Mouse (Mus musculus) liver, embryonic 12.5 days (tissue): Measurements from ENCODE around the gene Il10ra. TPM values are rescaled to one million over a fixed set of nuclear protein-coding genes. Genes with fewer than 3 reads are reported as not detected.

Experiments
- ATAC-seq: fragments of 200-750 bp; cut with Nextera tagmentation; 2 replicates; pipeline ENCODE4 v1.8.0; 2017; ENCODE audit warnings: moderate number of reproducible peaks, mild to moderate bottlenecking, moderate library complexity
- H3K27ac ChIP-seq: fragments of 300-500 bp; sonication (generic); 2 replicates; pipeline ENCODE4 v1.5.1; 2016; ENCODE audit warnings: mild to moderate bottlenecking
- H3K27me3 ChIP-seq: fragments of 300-500 bp; sonication (generic); replicated peaks from 2 replicates; pipeline ENCODE4 v1.6.1; 2016; ENCODE audit warnings: mild to moderate bottlenecking, moderate library complexity
- H3K36me3 ChIP-seq: fragments of 300-500 bp; sonication (generic); 2 replicates; pipeline ENCODE4 v1.6.1; 2016; ENCODE audit warnings: mild to moderate bottlenecking, moderate library complexity
- H3K4me1 ChIP-seq: fragments of 300-500 bp; sonication (generic); 2 replicates; pipeline ENCODE4 v1.6.1; 2016
- H3K4me2 ChIP-seq: fragments of 300-500 bp; sonication (generic); 2 replicates; pipeline ENCODE4 v1.6.1; 2016; ENCODE audit warnings: mild to moderate bottlenecking, moderate library complexity
- H3K4me3 ChIP-seq: fragments of 300-500 bp; sonication (generic); 2 replicates; pipeline ENCODE4 v1.5.1; 2016; ENCODE audit warnings: mild to moderate bottlenecking, moderate library complexity
- H3K9ac ChIP-seq: fragments of 300-500 bp; sonication (generic); 2 replicates; pipeline ENCODE4 v1.6.1; 2016; ENCODE audit warnings: mild to moderate bottlenecking, moderate library complexity
- H3K9me3 ChIP-seq: fragments of 300-500 bp; sonication (generic); replicated peaks from 2 replicates; pipeline ENCODE4 v1.6.1; 2016; ENCODE audit warnings: mild to moderate bottlenecking, moderate library complexity
- WGBS: fragments of 180-500 bp; shearing (Covaris S2); methylation state at CpG from one replicate; pipeline ENCODE4 v1.1.7; 2016; ENCODE audit not compliant: insufficient replicate concordance; 5-methylcytosine and 5-hydroxymethylcytosine counted together
- polyA plus RNA-seq: library from polyadenylated mRNA; unstranded; fragments of >200 nt; fragmentation: Nextera tagmentation; extraction: Ambion mirVana; gene quantifications from 2 replicates; pipeline ENCODE4 v1.2.1, GENCODE M21; 2016

Gene Il10ra
- 2.9 and 3.1 TPM in 2 replicates for polyA plus RNA-seq

DNA sequence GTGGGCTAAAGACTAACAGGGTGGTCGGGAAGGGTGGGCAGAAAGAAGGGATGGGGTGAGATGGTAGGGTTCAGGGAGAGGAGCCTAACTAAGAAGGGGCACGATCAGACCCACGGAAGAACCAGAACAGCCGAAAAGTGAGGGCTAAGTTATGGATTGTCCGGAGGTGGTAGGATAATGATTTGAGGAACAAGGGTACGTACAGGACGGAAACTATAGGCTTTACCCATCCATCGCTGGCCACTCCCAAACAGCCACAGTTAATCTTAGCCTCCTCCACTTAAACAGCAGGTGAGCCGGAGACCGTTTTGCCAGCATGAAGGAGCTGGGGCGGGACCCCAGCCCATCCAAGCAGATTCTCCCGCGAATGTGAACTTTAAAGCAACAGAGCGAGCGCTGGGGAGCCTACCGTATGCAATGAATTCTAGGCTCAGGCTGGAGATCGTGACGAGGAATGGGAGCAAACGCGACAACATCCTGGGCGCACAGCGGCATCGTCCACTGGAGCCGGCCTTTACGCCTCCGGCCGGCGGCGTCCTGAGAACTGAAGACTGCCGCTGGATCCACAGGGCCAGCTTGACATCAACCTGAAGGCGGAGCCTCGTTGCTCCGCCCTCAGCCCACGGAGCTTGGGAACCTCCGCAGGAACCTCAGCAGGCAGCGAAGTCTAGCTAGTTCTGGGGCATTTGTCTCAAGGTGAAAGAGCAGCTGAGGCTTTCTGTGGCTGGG is at the start of gene Il10ra:
Gene Il10ra (minus strand): TSS at position 553 of the 729 bp plus-strand sequence.
- H3K27me3 ChIP-seq: peaks cover 57% of the 10 kb centered on the region
- peak within 1 kb of the TSS; percentile 49 for H3K4me3 ChIP-seq
- no peaks in the 10 kb centered on the region for H3K36me3 ChIP-seq
- H3K4me1 ChIP-seq: peaks cover 32% of the 10 kb centered on the region
- WGBS: 3% methylated on average over 36 of the region's 36 CpGs
- H3K4me2 ChIP-seq: peak within 1 kb of the TSS; percentile 68
- H3K27ac ChIP-seq: no peak within 1 kb of the TSS; the same call in 1 of the 2 replicates
- 0 out of 2 replicates have a peak, but pooled peaks have one; percentile 32 for ATAC-seq
- H3K9ac ChIP-seq: peak within 1 kb of the TSS; percentile 28
- H3K9me3 ChIP-seq: no peaks in the 10 kb centered on the region

DNA sequence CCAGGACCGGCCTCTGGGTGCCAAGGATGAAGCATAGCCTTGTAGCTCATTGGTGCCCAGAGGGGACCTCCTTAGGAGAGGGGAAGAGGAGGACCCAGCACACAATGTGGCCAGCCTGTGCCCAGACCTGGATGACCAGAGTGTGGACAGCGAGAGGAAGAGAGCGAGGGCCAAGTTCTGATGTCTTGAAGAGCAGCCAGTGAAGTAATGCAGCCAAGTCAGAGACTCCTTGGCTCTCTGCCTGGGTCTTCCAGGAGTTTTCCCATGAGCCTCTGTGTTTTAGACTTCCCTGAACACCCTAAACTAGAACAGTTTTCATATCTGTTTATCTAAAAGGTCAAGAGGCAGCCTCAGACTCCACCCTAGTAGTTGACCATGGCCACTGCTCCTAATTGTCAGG is 48.7 kb upstream of the Il10ra start:
- Histone ChIP-seq H3K4me3 (no peak overlapping the region), H3K9ac (no peak overlapping the region), H3K36me3 (no peaks in the 10 kb centered on the region), H3K27ac (no peak overlapping the region), H3K4me2 (no peak overlapping the region), H3K4me1 (no peaks in the 10 kb centered on the region), H3K9me3 (no peaks in the 10 kb centered on the region), H3K27me3 (peaks cover 66% of the 10 kb centered on the region)
- 70% methylated on average over 3 of the region's 3 CpGs for WGBS
- no peak for ATAC-seq

DNA sequence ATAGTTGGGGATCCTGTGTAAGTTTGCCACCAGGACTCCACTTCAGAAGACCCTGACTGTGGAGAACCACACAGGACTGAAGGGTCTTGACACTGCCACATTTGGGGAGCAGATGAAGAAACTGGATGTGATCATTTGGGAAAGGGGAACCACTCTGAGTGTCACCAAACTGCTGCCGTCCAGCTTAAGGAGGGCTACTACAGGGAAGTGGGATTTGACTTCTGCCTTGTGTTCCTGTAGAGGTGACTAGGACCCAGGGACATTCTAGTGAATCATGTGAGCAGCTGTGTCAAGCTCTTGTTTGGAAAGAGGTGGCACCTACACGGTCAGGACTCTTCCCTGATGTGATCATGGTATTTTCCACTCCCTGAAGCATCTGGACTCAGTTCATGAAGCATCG is 45.0 kb upstream of the Il10ra start:
- Histone ChIP-seq H3K27me3 (peaks cover 46% of the 10 kb centered on the region), H3K9me3 (no peaks in the 10 kb centered on the region), H3K36me3 (no peaks in the 10 kb centered on the region), H3K4me1 (no peaks in the 10 kb centered on the region), H3K4me3 (no peak overlapping the region), H3K27ac (no peak overlapping the region), H3K4me2 (no peak overlapping the region), H3K9ac (no peak overlapping the region)
- WGBS: 53% methylated on average over 3 of the region's 3 CpGs
- no peak for ATAC-seq

DNA sequence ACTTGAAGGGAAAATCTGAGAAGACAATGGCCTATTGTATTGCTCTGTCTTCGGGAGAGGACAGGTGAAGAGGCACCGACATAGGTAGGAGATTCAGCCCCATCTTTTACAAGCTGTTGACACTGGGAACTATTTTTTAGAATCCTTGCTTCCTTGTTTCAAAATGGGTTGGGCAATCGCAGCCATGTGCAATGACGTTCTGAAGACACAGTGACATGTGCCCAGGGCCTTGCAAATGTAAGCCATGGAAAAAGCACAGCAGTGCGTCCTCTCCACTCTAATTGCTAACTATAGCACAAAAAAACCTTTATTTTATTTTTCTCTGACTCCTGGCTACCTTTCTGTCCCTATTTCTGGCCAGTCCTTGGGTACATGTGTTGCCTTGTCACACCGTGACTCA is 42.9 kb upstream of the Il10ra start:
- Histone ChIP-seq H3K27ac (no peak overlapping the region), H3K4me3 (no peak overlapping the region), H3K9me3 (no peaks in the 10 kb centered on the region), H3K27me3 (peaks cover 37% of the 10 kb centered on the region), H3K9ac (no peak overlapping the region), H3K4me2 (no peak overlapping the region), H3K4me1 (no peaks in the 10 kb centered on the region), H3K36me3 (no peaks in the 10 kb centered on the region)
- WGBS: 63% methylated on average over 6 of the region's 6 CpGs
- no peak for ATAC-seq

DNA sequence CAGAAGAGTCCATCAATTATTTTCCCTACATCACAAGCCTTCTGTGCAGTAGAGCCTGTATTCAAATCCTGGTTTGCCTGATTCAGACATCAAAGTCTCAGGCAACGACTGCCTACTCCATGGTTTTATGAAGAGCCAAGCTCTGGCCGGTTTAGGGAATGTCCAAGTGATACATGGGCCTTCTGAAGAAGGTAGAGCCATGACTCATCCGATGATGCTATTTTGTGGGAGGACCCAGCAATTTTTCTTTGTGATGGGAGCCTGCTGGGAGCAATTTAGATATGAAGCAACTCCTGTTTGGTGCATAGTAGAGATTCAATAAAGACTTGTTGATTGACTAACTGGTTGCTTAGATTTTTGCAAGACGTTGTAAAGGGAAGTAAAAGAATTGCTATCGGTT is 39.6 kb upstream of the Il10ra start:
- no peak overlapping the region for H3K4me3 ChIP-seq
- no peak overlapping the region for H3K27ac ChIP-seq
- no peak overlapping the region for H3K9ac ChIP-seq
- H3K27me3 ChIP-seq: peaks cover 15% of the 10 kb centered on the region; the same call in 1 of the 2 replicates
- H3K4me2 ChIP-seq: no peak overlapping the region
- no peaks in the 10 kb centered on the region for H3K4me1 ChIP-seq
- H3K9me3 ChIP-seq: no peaks in the 10 kb centered on the region
- ATAC-seq: no peak
- H3K36me3 ChIP-seq: no peaks in the 10 kb centered on the region
- WGBS: 65% methylated on average over 5 of the region's 5 CpGs

DNA sequence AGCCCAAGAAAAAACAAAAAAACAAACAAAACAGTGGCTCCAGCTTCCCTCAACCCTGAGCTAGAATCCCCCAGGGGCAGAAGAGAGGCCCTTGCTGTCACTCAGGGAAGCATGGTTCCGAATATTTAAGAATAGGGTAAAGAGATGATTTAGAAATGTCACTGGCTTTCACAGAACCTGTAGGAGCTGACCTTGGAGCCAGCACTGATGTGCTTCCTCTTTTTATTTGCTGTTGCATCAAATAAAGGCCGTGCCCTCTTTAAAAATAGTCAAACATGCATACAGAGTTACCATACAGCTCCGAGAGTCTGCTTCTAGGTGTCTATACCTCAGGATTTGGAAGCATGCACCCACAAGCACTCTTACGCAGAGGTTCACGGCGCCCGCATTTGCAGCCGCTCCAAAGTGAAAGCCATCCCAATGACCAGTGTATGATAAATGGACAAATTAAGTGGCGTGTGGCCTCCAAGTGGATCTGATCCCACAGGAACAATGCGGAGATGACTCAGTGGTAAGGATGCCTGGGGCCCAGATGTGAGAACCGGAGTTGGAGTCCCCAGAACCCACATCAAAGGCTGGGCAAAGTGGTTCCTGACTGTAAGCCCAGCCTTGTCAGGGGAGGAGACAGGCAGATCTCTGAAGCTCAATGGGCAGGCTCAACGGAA is 37.9 kb upstream of the Il10ra start:
- 67% methylated on average over 12 of the region's 12 CpGs for WGBS
- H3K9me3 ChIP-seq: no peaks in the 10 kb centered on the region
- no peaks in the 10 kb centered on the region for H3K4me1 ChIP-seq
- H3K27ac ChIP-seq: no peak overlapping the region
- no peak overlapping the region for H3K4me3 ChIP-seq
- H3K36me3 ChIP-seq: no peaks in the 10 kb centered on the region
- ATAC-seq: no peak
- H3K27me3 ChIP-seq: peaks cover 9% of the 10 kb centered on the region; the same call in 1 of the 2 replicates
- H3K9ac ChIP-seq: no peak overlapping the region
- no peak overlapping the region for H3K4me2 ChIP-seq

DNA sequence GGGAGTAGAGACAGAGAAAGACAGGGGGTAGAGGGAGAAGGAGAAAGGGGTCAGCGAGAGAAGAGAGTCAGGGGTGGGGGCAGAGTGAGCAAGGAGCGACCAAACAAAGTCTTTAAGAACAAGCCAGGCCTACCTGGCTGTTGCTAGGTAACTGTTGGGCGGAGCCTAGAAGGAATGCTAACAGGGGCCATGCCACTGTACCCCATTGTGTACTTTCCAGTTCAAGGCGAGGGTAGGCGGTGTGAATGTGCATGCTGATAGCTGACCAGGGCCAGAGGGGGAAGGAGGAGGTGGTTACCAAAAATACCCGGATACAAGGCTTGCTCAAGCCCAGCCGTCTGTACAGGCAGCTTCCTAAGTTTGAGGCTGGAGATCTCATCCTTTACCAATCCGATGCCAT is 32.8 kb upstream of the Il10ra start:
- no peak overlapping the region for H3K9ac ChIP-seq
- H3K27me3 ChIP-seq: no peaks in the 10 kb centered on the region; the same call in 1 of the 2 replicates
- H3K4me2 ChIP-seq: no peak overlapping the region
- peaks cover 9% of the 10 kb centered on the region for H3K4me1 ChIP-seq
- H3K9me3 ChIP-seq: no peaks in the 10 kb centered on the region
- H3K27ac ChIP-seq: no peak overlapping the region
- H3K36me3 ChIP-seq: no peaks in the 10 kb centered on the region
- WGBS: 77% methylated on average over 8 of the region's 8 CpGs
- no peak overlapping the region for H3K4me3 ChIP-seq
- no peak for ATAC-seq

DNA sequence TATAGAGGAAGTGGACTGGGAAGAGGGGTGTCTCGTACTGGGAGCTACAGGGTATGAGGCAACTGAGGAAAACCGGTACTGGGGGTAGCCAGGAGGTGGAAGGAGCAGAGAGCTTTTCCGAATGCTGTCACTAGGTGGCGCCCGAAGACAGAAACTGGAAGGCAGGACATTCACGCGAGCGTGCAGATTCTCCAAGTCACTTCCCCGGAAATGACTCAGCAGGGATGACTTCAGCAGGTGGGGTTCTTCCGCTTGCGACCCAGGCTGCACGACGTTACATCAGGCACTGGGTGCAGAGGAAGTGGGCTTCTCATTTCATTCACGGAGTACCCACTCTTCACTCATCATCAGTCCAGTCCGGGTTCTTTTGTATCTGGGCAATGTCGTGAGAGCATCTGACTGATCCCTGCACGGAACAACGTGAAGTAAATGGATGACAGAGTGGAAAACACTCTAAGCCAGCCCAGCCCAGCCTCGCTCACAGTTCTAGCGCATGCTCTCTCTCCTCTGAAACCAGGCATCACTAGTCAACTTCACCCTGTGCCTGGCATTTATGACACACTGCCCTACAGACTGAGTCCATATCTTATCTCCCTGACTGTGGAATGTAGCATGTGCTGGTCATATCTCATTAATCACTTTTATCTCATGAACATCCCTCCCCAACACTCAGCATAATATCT is 31.6 kb upstream of the Il10ra start:
- peak overlapping the region; percentile 30 for H3K4me3 ChIP-seq
- no peaks in the 10 kb centered on the region; the same call in 1 of the 2 replicates for H3K27me3 ChIP-seq
- H3K36me3 ChIP-seq: no peaks in the 10 kb centered on the region
- no peaks in the 10 kb centered on the region for H3K9me3 ChIP-seq
- 12% methylated on average over 20 of the region's 20 CpGs for WGBS
- peak overlapping the region; percentile 61 for H3K4me2 ChIP-seq
- ATAC-seq: peak; percentile 78
- peaks cover 11% of the 10 kb centered on the region for H3K4me1 ChIP-seq
- no peak overlapping the region for H3K9ac ChIP-seq
- no peak overlapping the region for H3K27ac ChIP-seq

DNA sequence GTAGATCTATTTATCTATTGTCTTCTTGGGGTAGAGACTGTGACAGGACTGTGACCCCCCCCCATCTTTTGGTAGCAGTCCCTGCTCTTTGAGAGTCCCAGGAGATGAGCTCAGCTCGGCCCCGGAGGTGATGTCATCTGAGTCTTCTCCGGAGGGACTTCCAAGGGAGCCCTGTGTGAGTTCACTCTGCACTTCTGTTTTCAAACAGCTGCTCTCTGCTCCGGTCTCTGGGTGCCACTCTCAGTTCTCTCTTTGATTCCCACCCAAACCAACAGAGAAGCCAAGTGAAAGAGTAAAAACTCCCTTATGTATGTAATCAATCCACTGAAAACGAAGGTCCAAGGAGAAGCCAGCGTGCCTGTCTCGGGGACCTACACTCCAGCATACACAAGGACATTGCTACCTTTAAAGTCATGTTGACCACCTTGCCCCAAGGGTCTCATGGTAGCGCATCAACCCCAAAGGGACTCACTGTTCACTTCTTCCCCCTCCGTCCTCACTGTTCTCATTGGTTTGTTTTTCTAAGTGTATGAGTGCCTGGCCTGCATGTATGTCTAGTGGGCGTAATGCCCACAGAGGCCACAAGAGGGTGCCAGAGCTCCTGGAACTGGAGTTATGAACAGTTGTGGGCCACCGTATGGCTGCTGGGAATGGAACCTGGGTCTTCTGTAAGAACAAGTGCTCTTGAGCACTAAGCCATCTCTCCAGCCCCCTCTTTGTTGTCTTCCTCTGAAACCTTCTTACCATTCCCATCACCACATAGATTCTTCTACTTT is 30.5 kb upstream of the Il10ra start:
- Histone ChIP-seq H3K27ac (no peak overlapping the region), H3K36me3 (no peaks in the 10 kb centered on the region), H3K4me3 (no peak overlapping the region), H3K4me1 (peaks cover 15% of the 10 kb centered on the region), H3K27me3 (no peaks in the 10 kb centered on the region), H3K4me2 (no peak overlapping the region), H3K9me3 (no peaks in the 10 kb centered on the region), H3K9ac (no peak overlapping the region)
- ATAC-seq: no peak
- 66% methylated on average over 11 of the region's 11 CpGs for WGBS

DNA sequence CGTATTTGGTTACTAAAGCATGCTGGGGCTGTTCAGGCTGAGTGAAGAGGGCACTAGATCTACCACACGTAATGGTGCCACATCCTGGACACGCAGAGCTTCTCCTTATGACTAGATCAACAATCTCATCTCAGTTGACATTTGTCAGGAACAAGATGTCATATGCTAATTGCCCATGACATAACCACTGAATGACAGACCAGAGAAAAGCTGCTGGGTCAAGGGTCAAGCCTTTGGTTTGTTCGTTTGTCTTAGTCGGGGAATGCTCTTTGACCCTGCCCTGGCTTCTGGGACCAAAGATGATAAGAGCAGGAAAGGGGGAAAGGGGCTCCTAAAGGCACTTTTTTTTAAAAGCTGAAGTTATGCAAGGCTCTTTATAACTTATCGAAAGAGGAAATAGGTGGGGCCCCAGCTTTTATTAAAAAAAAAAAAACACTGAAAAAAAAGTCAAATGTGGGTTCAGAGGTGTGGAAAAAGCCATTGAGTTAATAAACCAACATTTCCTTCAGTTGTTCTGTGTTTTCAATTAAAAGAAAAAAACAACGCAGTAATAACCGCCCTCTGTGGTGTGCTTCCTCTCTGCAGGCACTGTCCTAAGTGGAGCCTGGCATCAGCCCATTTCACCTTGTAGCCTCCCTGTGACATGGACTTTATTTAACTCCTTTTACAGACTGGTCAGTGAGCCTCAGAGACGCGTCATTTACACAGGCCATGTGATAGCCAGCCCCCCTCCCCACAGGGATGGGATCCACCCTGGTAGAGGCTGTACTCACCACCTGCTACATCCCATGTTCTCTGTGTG is 25.5 kb upstream of the Il10ra start:
- Histone ChIP-seq H3K27me3 (no peaks in the 10 kb centered on the region), H3K9ac (no peak overlapping the region), H3K9me3 (no peaks in the 10 kb centered on the region), H3K27ac (no peak overlapping the region), H3K4me2 (no peak overlapping the region), H3K4me1 (peaks cover 7% of the 10 kb centered on the region; the same call in 1 of the 2 replicates), H3K36me3 (no peaks in the 10 kb centered on the region), H3K4me3 (no peak overlapping the region)
- no peak for ATAC-seq
- WGBS: 32% methylated on average over 10 of the region's 10 CpGs
